Mouse (Mus musculus): Measurements from ENCODE around the gene Timeless. TPM values are rescaled to one million over a fixed set of nuclear protein-coding genes. Genes with fewer than 3 reads are reported as not detected.
"Not testable (repeated sequence)": the region's sequence is repeated elsewhere in the genome, so short reads cannot be mapped to it uniquely, and the experiment has no call there.

Timeless gene
- polyA plus RNA-seq, 1 experiment from 2014 or later: 9.6 TPM

DNA sequence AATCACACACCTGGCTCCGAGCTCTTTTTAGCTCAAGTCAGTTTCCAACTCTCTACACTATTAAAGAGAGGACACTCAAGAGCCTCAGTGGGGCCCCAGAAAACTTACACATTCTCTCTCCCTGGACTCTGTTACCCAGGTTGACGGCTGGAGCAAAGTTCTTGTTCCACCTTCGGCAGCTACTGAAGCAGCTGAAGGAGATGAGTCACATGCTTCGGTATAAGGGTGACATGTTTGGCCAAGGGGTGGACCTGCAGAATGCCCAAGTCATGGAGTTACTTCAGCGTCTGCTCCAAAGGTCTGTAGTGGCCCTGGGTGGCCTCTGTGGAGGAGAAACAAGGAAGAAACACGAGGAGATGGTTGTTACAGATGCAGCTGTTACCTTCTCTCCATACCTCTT lies 49.1 kb downstream of the Timeless start:
- no peak overlapping the region for H3K27ac ChIP-seq
- H3K4me3 ChIP-seq (ENCODE audit: inconsistent target): no peak overlapping the region
- H3K79me2 ChIP-seq (ENCODE audit: inconsistent target): peaks cover 100% of the 10 kb centered on the region
- 95% methylated on average over 6 of the region's 6 CpGs for WGBS (ENCODE audit: missing documents)
- H3K36me3 ChIP-seq (ENCODE audit: inconsistent target): peaks cover 98% of the 10 kb centered on the region

DNA sequence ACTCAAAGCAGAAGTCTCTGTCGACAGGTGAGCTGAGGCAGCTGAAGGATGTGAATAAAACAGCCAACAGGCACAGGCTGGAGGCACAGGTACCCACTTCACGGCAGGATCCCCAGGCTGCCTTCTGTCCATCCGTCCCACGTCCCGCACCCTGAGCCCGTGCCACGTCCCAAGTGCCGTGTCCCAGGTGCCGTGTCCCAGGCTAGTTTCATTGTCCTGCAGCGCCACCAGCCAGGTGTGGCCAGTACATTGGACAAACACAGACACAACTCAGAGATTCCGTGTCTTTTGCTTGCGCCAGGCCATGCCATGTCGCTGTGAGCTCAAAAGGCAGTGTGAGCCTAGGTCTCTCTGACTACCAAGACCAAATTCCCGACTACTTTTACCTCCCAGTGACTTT lies 49.8 kb downstream of the Timeless start:
- Histone ChIP-seq H3K79me2 (ENCODE audit: inconsistent target) (peaks cover 100% of the 10 kb centered on the region), H3K27ac (no peak overlapping the region), H3K36me3 (ENCODE audit: inconsistent target) (peaks cover 98% of the 10 kb centered on the region), H3K4me3 (ENCODE audit: inconsistent target) (no peak overlapping the region)
- 95% methylated on average over 14 of the region's 14 CpGs for WGBS (ENCODE audit: missing documents)

DNA sequence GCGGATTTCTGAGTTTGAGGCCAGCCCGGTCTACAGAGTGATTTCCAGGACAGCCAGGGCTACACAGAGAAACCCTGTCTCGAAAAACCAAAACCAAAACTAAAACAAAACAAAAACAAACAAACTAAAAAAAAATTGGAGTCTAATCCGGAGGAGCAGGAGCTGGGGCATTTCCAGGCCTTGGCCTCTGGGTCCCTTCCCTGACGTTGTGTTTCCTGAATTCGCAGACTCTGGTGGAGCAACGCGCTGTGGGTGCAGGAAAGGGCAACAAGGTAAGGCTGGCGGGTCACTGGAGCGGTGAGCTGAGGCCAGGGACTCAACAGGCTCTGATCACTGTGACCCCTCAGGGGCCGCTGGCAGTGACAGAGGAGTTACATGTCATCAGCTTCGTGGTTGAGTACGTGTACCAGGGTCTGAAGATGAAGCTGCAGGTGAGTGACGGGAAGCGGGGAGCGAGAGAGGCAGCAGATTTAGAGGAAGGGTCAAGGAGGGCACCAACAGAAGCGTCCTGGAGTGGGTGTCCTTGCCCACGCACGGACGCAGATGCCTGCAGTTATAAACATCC lies 51.1 kb downstream of the Timeless start:
- 97% methylated on average over 19 of the region's 20 CpGs for WGBS (ENCODE audit: missing documents)
- H3K27ac ChIP-seq: no peak overlapping the region
- H3K36me3 ChIP-seq (ENCODE audit: inconsistent target): peaks cover 98% of the 10 kb centered on the region
- peaks cover 99% of the 10 kb centered on the region; the same call in 1 of the 2 replicates for H3K79me2 ChIP-seq (ENCODE audit: inconsistent target)
- no peak overlapping the region for H3K4me3 ChIP-seq (ENCODE audit: inconsistent target)

DNA sequence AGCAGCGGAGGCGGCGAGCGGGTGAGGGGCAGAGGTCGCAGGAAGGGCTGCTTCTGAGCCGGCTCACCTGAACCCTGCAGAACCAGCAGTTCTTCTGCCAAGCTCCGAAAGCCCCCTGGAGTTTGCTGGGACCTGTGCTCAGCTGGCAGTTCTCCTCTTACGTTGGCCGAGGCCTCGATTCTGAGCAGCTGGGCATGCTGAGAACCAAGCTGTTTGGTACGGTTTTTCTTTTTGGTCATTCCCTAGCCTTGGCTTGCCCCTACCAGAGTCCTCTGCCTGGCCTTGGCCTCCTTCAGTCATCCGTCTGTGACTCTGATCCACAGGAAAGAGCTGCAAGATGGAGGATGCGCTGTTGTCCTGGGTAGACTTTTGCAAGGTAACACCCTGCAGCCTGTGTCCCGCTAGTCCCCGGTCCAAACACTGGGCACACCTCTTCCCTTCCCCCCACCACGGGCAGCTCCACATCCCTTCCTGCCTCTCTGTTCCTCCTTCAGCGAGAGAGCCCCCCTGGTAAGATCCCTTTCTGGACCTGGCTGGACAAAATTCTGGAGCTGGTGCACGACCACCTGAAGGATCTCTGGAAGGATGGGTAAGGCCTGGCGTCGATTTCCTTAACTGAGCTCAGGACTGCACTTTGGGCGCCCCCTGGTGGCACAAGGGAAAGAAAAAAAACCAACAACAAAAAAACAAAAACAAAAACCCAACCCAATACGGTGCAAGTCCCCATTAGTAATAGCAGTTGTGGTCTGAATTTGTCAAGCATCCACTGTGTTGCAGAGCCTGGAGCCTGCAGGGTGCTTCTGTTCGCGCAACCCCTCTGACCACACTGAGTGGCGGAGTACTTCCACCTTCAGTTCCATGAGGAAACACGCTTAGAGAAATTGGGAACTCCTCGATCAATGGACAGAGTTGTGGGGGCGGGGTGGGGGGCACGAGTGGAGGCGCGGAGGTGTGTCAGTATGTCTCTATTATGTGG lies 52.0 kb downstream of the Timeless start:
- WGBS (ENCODE audit: missing documents): 77% methylated on average over 28 of the region's 31 CpGs
- Histone ChIP-seq H3K4me3 (ENCODE audit: inconsistent target) (no peak overlapping the region), H3K79me2 (ENCODE audit: inconsistent target) (peaks cover 96% of the 10 kb centered on the region; the same call in 1 of the 2 replicates), H3K36me3 (ENCODE audit: inconsistent target) (peaks cover 98% of the 10 kb centered on the region), H3K27ac (no peak overlapping the region)

DNA sequence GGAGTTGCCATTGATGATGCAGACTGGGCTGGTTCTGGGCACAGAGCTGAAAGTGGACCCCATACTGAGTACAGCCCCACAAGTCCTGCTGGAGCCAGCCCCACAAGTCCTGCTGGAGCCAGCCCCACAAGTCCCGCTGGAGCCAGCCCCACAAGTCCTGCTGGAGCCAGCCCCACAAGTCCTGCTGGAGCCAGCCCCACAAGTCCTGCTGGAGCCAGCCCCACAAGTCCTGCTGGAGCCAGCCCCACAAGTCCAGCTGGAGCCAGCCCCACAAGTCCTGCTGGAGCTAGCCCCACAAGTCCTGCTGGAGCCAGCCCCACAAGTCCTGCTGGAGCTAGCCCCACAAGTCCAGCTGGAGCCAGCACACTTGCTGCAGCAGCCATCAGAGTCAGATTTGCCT lies 58.7 kb downstream of the Timeless start:
- not testable (repeated sequence) for H3K27ac ChIP-seq; H3K4me3 ChIP-seq (ENCODE audit: inconsistent target)
- H3K79me2 ChIP-seq (ENCODE audit: inconsistent target): peaks cover 29% of the 10 kb centered on the region; the same call in 1 of the 2 replicates
- H3K36me3 ChIP-seq (ENCODE audit: inconsistent target): peaks cover 73% of the 10 kb centered on the region
- WGBS (ENCODE audit: missing documents): 83% methylated on average over 1 of the region's 1 CpGs

DNA sequence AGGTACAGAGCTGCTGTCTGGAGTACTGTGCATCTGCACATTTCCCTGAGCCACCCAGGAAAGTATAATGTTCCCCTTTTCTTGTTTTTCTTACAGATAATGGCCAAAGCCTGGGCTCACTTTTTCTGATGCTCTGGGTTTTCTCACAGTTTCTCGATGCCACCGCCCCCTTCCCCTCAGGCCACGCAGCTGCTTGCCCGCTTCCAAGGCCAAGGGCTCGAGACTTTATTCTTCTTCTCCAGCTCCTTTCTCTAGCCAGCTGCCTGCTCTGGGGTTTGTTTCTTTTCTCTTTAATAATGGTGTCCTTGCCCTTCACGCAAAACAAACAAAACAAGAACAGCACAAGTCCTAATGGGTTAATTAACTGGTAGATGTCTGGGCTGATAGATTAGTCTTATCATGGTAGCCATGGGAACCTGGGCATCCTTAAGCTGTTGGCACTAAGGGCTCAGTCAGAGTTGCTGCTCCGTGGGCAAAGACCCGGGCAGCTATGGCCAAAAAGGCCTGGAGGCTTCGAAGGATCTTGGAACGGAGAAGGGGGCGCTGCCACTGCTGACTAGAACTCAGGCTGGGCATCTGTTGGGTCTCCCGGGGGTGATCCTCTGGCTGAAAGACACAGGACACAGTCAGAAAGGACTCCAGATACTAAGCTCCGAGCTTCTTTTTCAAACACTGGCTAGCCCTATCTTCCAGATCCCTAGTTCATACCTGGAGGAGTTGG lies 64.7 kb downstream of the Timeless start:
- Histone ChIP-seq H3K27ac (no peak overlapping the region), H3K79me2 (ENCODE audit: inconsistent target) (no peaks in the 10 kb centered on the region), H3K4me3 (ENCODE audit: inconsistent target) (no peak overlapping the region), H3K36me3 (ENCODE audit: inconsistent target) (peaks cover 15% of the 10 kb centered on the region)
- whole genome bisulfite sequencing (ENCODE audit: missing documents): 94% methylated on average over 13 of the region's 13 CpGs

DNA sequence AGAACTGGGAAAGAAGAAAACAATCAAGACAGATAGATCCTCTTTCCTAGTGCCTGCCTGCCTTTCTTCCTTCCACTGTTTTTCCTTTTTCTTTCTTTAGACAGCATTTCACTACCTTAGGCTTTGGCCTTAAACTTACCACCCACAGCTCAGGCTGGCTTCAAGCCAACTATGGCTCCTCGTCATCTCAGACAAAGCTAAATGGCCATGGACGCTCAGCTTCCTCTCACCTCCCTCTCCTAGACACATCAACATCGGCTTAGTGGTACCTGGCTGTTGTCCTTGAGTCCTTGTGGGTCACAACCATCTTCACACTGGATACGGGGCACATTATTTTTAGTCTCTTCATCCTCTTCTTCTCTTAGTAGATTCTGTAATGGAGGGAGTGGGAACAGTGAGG lies 65.4 kb downstream of the Timeless start:
- Histone ChIP-seq H3K27ac (no peak overlapping the region), H3K36me3 (ENCODE audit: inconsistent target) (peaks cover 8% of the 10 kb centered on the region), H3K4me3 (ENCODE audit: inconsistent target) (no peak overlapping the region), H3K79me2 (ENCODE audit: inconsistent target) (no peaks in the 10 kb centered on the region)
- 92% methylated on average over 4 of the region's 4 CpGs for WGBS (ENCODE audit: missing documents)

DNA sequence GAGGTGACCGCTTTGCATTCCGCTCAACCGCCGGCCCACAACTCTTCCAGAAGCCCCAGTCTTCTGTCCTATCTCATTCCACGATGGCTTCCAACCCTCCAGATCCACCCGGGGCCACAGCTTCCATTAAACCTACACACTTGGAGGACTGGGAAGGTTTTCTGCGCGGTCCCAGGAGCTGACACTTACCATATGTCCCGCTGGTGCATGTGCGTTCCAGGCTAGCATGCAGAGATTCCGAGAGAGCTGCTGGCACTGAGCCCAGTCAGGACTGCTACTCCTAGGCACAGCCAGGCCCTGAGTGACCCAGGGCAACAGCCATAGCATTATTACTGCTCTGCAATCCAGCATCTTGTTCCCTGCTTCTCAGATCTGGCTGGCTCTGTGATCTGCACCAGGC lies 65.8 kb downstream of the Timeless start:
- WGBS (ENCODE audit: missing documents): 98% methylated on average over 10 of the region's 11 CpGs
- no peak overlapping the region for H3K27ac ChIP-seq
- no peak overlapping the region for H3K4me3 ChIP-seq (ENCODE audit: inconsistent target)
- H3K36me3 ChIP-seq (ENCODE audit: inconsistent target): peaks cover 4% of the 10 kb centered on the region
- no peaks in the 10 kb centered on the region for H3K79me2 ChIP-seq (ENCODE audit: inconsistent target)

DNA sequence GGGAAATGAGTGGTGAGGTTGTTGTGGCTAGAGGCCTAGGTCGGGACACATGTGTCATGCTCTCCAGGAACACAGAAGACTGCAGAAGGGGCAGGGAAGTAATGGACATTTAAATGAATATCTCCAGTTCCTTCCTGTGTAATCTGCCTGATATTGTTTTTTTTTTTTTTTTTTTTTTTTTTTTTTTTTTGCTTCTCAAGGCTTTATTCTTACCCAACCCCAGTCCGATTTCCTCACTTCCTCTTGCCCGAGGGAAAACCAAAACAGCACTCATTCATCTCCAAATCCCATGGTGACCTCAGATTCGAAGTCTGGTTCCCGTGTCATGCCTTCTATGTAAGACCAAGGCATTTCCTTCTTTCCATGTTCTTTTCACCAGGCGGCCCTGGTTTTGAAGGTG lies 66.4 kb downstream of the Timeless start:
- Histone ChIP-seq H3K36me3 (ENCODE audit: inconsistent target) (no peaks in the 10 kb centered on the region), H3K79me2 (ENCODE audit: inconsistent target) (no peaks in the 10 kb centered on the region), H3K27ac (peak overlapping the region; percentile 37; the same call in 1 of the 2 replicates), H3K4me3 (ENCODE audit: inconsistent target) (no peak overlapping the region)
- 3% methylated on average over 6 of the region's 6 CpGs for WGBS (ENCODE audit: missing documents)

DNA sequence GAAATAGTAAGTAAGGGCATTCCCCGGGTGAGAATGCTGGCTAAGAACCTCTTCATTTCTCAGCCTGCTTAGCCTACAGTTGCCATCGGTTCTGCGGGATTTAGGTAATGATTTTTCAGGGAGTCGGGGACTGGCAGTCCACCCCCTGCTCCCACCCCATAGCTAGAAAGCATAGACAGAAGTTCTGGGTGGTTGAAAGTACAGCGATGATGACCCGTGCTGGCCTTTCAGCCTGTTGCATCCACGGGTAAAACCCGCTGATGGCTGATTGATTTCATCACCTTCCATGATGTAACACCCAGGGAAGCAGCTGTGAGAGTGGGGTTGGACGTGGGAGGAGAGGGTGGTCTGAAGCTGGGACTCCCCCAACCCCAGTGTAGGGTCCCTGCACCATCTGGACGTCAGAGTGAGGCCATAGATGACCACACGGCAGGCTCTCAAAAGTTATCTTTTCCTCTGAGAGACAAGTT lies 66.9 kb downstream of the Timeless start, which contains the start of gene Il23a:
Gene Il23a (minus strand): TSS at position 51 of the 470 bp plus-strand sequence.
- Histone ChIP-seq H3K4me3 (ENCODE audit: inconsistent target) (no peak within 1 kb of the TSS), H3K27ac (peak within 1 kb of the TSS; percentile 37; the same call in 1 of the 2 replicates), H3K79me2 (ENCODE audit: inconsistent target) (no peaks in the 10 kb centered on the region), H3K36me3 (ENCODE audit: inconsistent target) (no peaks in the 10 kb centered on the region)
- 47% methylated on average over 11 of the region's 11 CpGs for WGBS (ENCODE audit: missing documents)

DNA sequence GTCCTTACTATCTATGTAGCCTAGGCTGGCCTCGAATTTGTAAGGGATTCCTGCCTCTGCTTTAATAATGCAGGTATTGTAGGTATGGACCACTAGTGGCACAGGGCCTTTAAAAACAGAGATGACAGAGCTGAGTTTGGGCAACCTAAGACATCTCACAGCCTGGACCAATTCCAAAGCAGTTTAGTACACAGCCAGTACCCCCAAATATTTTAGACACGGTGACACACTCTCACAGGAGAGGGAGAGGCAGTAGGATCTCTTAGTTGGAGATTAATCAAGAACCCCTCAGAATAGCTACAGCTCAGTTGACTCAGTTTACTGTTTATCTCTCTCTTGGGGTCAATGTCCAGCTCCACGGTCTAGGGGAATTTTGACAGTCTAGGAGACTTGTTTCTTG lies 70.5 kb downstream of the Timeless start:
- WGBS (ENCODE audit: missing documents): 25% methylated on average over 3 of the region's 3 CpGs
- Histone ChIP-seq H3K36me3 (ENCODE audit: inconsistent target) (no peaks in the 10 kb centered on the region), H3K4me3 (ENCODE audit: inconsistent target) (peak overlapping the region; percentile 87), H3K27ac (peak overlapping the region; percentile 94), H3K79me2 (ENCODE audit: inconsistent target) (no peaks in the 10 kb centered on the region)

Other genes starting within 250 kb of the Timeless start
- not detected in 3 replicates for gene Hsd17b6, start 224.5 kb upstream of the Timeless start, polyA plus RNA-seq (2018)
- gene Prim1, start 216.9 kb upstream of the Timeless start, polyA plus RNA-seq (2018): 3.5 to 24.5 TPM (median 8.9 TPM) in 3 replicates
- 676 to 712 TPM (median 694 TPM) in 3 replicates for gene Naca, start 196.5 kb upstream of the Timeless start, polyA plus RNA-seq (2018)
- 66.7 to 167 TPM (median 80.1 TPM) in 3 replicates for gene Ptges3, start 173.1 kb upstream of the Timeless start, polyA plus RNA-seq (2018)
- gene Atp5b, start 148.8 kb upstream of the Timeless start, polyA plus RNA-seq (2018): 455 to 1,015 TPM (median 549 TPM) in 3 replicates
- gene Baz2a, start 140.5 kb upstream of the Timeless start, polyA plus RNA-seq (2018): 20.2 to 33.8 TPM (median 31.2 TPM) in 3 replicates
- 18.9 to 45.4 TPM (median 23.8 TPM) in 3 replicates for gene Rbms2, start 51.8 kb upstream of the Timeless start, polyA plus RNA-seq (2018)
- gene Gls2, start 37.6 kb upstream of the Timeless start, polyA plus RNA-seq (2018): not detected in 3 replicates
- 5.3 to 10.6 TPM (median 6.9 TPM) in 3 replicates for gene Spryd4, start 20.3 kb upstream of the Timeless start, polyA plus RNA-seq (2018)
- gene Mip, start 6.2 kb upstream of the Timeless start, polyA plus RNA-seq (2018): not detected in 3 replicates
- gene Apon, start 22.0 kb downstream of the Timeless start, polyA plus RNA-seq (2018): not detected in 3 replicates
- 0.16 to 0.18 TPM in 2 of 3 replicates, not detected in the other for gene Apof, start 36.6 kb downstream of the Timeless start, polyA plus RNA-seq (2018)
- 83.8 to 206 TPM (median 96.7 TPM) in 3 replicates for gene Stat2, start 38.5 kb downstream of the Timeless start, polyA plus RNA-seq (2018)
- 0.10 TPM in 1 of 3 replicates, not detected in the others for gene Il23a, start 66.7 kb downstream of the Timeless start, polyA plus RNA-seq (2018)
- 2.9 to 5.7 TPM (median 3.4 TPM) in 3 replicates for gene Pan2, start 71.3 kb downstream of the Timeless start, polyA plus RNA-seq (2018)
- 83.6 to 112 TPM (median 85.3 TPM) in 3 replicates for gene Cnpy2, start 90.4 kb downstream of the Timeless start, polyA plus RNA-seq (2018)
- gene Cs, start 105.7 kb downstream of the Timeless start, polyA plus RNA-seq (2018): 94.4 to 128 TPM (median 100 TPM) in 3 replicates
- gene Coq10a, start 136.9 kb downstream of the Timeless start, polyA plus RNA-seq (2018): 20.5 to 35.2 TPM (median 25.5 TPM) in 3 replicates
- 23.3 to 29.3 TPM (median 26.0 TPM) in 3 replicates for gene Ankrd52, start 145.1 kb downstream of the Timeless start, polyA plus RNA-seq (2018)
- not detected in 3 replicates for gene Slc39a5, start 169.2 kb downstream of the Timeless start, polyA plus RNA-seq (2018)
- 44.1 to 130 TPM (median 65.7 TPM) in 3 replicates for gene Nabp2, start 179.4 kb downstream of the Timeless start, polyA plus RNA-seq (2018)
- gene Rnf41, start 179.6 kb downstream of the Timeless start, polyA plus RNA-seq (2018): 26.5 to 35.2 TPM (median 33.6 TPM) in 3 replicates
- gene Smarcc2, start 227.2 kb downstream of the Timeless start, polyA plus RNA-seq (2018): 73.6 to 136 TPM (median 74.8 TPM) in 3 replicates

All from macrophage (primary cell).